Mouse (Mus musculus) limb, embryonic 11.5 days (tissue): ENCODE results near the gene Mgam. TPM values are rescaled to one million over a fixed set of nuclear protein-coding genes. Genes with fewer than 3 reads are reported as not detected.
A peak's percentile ranks its signal among the peaks of the same experiment; 100 is the strongest.

Source experiments
- ATAC-seq: fragments of 200-750 bp; cut with Nextera tagmentation; 2 replicates; pipeline ENCODE4 v1.8.0; 2017; ENCODE audit warnings: low read depth; ENCODE audit not compliant: insufficient number of reproducible peaks, low FRiP score, low TSS enrichment
- DNase-seq: peaks from one replicate; pipeline ENCODE4 v3.0.0-alpha.2; 2015; ENCODE audit warnings: low spot score
- H3K27ac ChIP-seq: fragments of 300-500 bp; sonication (generic); replicated peaks from 2 replicates; pipeline ENCODE4 v1.5.1; 2014; ENCODE audit warnings: low read depth, mild to moderate bottlenecking, low read length
- H3K27me3 ChIP-seq: fragments of 300-500 bp; sonication (generic); 2 replicates; pipeline ENCODE4 v1.6.1; 2014; ENCODE audit warnings: mild to moderate bottlenecking, low read length, mixed read lengths; ENCODE audit not compliant: control insufficient read depth, insufficient read depth
- H3K36me3 ChIP-seq: fragments of 300-500 bp; sonication (generic); 2 replicates; pipeline ENCODE4 v1.6.1; 2014; ENCODE audit warnings: mild to moderate bottlenecking, low read length, moderate library complexity, mixed read lengths; ENCODE audit not compliant: control insufficient read depth, insufficient read depth
- H3K4me1 ChIP-seq: fragments of 300-500 bp; sonication (generic); 2 replicates; pipeline ENCODE4 v1.6.1; 2014; ENCODE audit warnings: low read length, mixed read lengths; ENCODE audit not compliant: control insufficient read depth, insufficient read depth
- H3K4me2 ChIP-seq: fragments of 300-500 bp; sonication (generic); 2 replicates; pipeline ENCODE4 v1.6.1; 2014; ENCODE audit warnings: low read depth, mild to moderate bottlenecking, moderate library complexity; ENCODE audit not compliant: severe bottlenecking
- H3K4me3 ChIP-seq: fragments of 300-500 bp; sonication (generic); 2 replicates; pipeline ENCODE4 v1.5.1; 2014; ENCODE audit warnings: low read depth, low read length
- H3K9ac ChIP-seq: fragments of 300-500 bp; sonication (generic); 2 replicates; pipeline ENCODE4 v1.6.1; 2014; ENCODE audit warnings: mild to moderate bottlenecking, low read length
- H3K9me3 ChIP-seq: fragments of 300-500 bp; sonication (generic); 2 replicates; pipeline ENCODE4 v1.6.1; 2016; ENCODE audit warnings: low read length; ENCODE audit not compliant: control insufficient read depth
- WGBS: fragments of 180-500 bp; shearing (Covaris S2); extraction: QIAGEN DNeasy Blood & Tissue Kit; methylation state at CpG from one replicate; pipeline ENCODE4 v1.1.7; 2014; 5-methylcytosine and 5-hydroxymethylcytosine counted together
- polyA plus RNA-seq: library from polyadenylated mRNA; unstranded; fragments of >200 nt; fragmentation: Nextera tagmentation; extraction: Ambion mirVana; gene quantifications from 2 replicates; pipeline ENCODE4 v1.2.1, GENCODE M21; 2014

The Mgam gene
- polyA plus RNA-seq, 1 experiment from 2014 or later = not detected

GRCm38 (mm10) chr6:40613260-40613852 is 15.3 kb upstream of the Mgam start, which contains the start of gene Tas2r138:
Gene Tas2r138, minus strand, starts transcription at chr6:40613310.
- H3K36me3 ChIP-seq = no peaks in the 10 kb centered on the region
- no peaks in the 10 kb centered on the region for H3K4me1 ChIP-seq
- DNase-seq = no peak
- no peak within 1 kb of the TSS for H3K9ac ChIP-seq
- H3K27me3 ChIP-seq = no peaks in the 10 kb centered on the region
- no peak within 1 kb of the TSS for H3K4me3 ChIP-seq
- no peaks in the 10 kb centered on the region for H3K9me3 ChIP-seq
- 85% methylated on average over 4 of the region's 4 CpGs for WGBS
- H3K4me2 ChIP-seq = no peak within 1 kb of the TSS
- H3K27ac ChIP-seq = no peak within 1 kb of the TSS
- no peak for ATAC-seq

- Histone ChIP-seq H3K4me1 (no peaks in the 10 kb centered on the region), H3K4me3 (no peak overlapping the region), H3K9ac (no peak overlapping the region), H3K27me3 (no peaks in the 10 kb centered on the region), H3K4me2 (no peak overlapping the region), H3K27ac (no peak overlapping the region), H3K36me3 (no peaks in the 10 kb centered on the region), H3K9me3 (no peaks in the 10 kb centered on the region)
- WGBS = 24% methylated on average over 2 of the region's 2 CpGs
- ATAC-seq (peak; percentile 51; the same call in 1 of the 2 replicates), DNase-seq (peak; percentile 76)
These were observed 10.7 kb upstream of the Mgam start for GRCm38 (mm10) chr6:40617965-40618364.

GRCm38 (mm10) chr6:40626111-40626510 is 2.5 kb upstream of the Mgam start:
- Histone ChIP-seq H3K36me3 (no peaks in the 10 kb centered on the region), H3K27ac (no peak overlapping the region), H3K9ac (no peak overlapping the region), H3K4me2 (no peak overlapping the region), H3K27me3 (no peaks in the 10 kb centered on the region), H3K4me1 (no peaks in the 10 kb centered on the region), H3K4me3 (no peak overlapping the region), H3K9me3 (no peaks in the 10 kb centered on the region)
- DNase-seq (no peak), ATAC-seq (no peak)
- 59% methylated on average over 1 of the region's 1 CpGs for WGBS

GRCm38 (mm10) chr6:40634640-40635071 is 6.0 kb downstream of the Mgam start:
- no peaks in the 10 kb centered on the region for H3K4me1 ChIP-seq
- ATAC-seq (no peak), DNase-seq (no peak)
- no peak overlapping the region for H3K9ac ChIP-seq
- H3K4me2 ChIP-seq = no peak overlapping the region
- H3K27me3 ChIP-seq = no peaks in the 10 kb centered on the region
- H3K36me3 ChIP-seq = no peaks in the 10 kb centered on the region
- H3K27ac ChIP-seq = no peak overlapping the region
- WGBS = 92% methylated on average over 1 of the region's 1 CpGs
- H3K9me3 ChIP-seq = no peaks in the 10 kb centered on the region
- no peak overlapping the region for H3K4me3 ChIP-seq

GRCm38 (mm10) chr6:40635559-40635958 is 6.9 kb downstream of the Mgam start:
- Histone ChIP-seq H3K36me3 (no peaks in the 10 kb centered on the region), H3K9ac (no peak overlapping the region), H3K27ac (no peak overlapping the region), H3K27me3 (no peaks in the 10 kb centered on the region), H3K4me1 (no peaks in the 10 kb centered on the region), H3K4me2 (no peak overlapping the region), H3K9me3 (no peaks in the 10 kb centered on the region), H3K4me3 (no peak overlapping the region)
- ATAC-seq (no peak), DNase-seq (no peak)
- WGBS = 84% methylated on average over 6 of the region's 6 CpGs

- H3K27me3 ChIP-seq = no peaks in the 10 kb centered on the region
- H3K4me1 ChIP-seq = no peaks in the 10 kb centered on the region
- 88% methylated on average over 5 of the region's 5 CpGs for WGBS
- no peaks in the 10 kb centered on the region for H3K9me3 ChIP-seq
- H3K36me3 ChIP-seq = no peaks in the 10 kb centered on the region
- DNase-seq = no peak
- H3K27ac ChIP-seq = no peak overlapping the region
- no peak for ATAC-seq
- H3K4me2 ChIP-seq = no peak overlapping the region
- H3K9ac ChIP-seq = no peak overlapping the region
- no peak overlapping the region for H3K4me3 ChIP-seq
These were observed 9.1 kb downstream of the Mgam start for GRCm38 (mm10) chr6:40637755-40638154.

- Histone ChIP-seq H3K4me2 (no peak overlapping the region), H3K9ac (no peak overlapping the region), H3K4me1 (no peaks in the 10 kb centered on the region), H3K9me3 (no peaks in the 10 kb centered on the region), H3K27ac (no peak overlapping the region), H3K36me3 (no peaks in the 10 kb centered on the region), H3K27me3 (no peaks in the 10 kb centered on the region), H3K4me3 (no peak overlapping the region)
- ATAC-seq (no peak), DNase-seq (no peak)
- WGBS = 81% methylated on average over 8 of the region's 8 CpGs
These were observed 12.3 kb downstream of the Mgam start for GRCm38 (mm10) chr6:40640710-40641538.

GRCm38 (mm10) chr6:40645701-40646100 is 17.1 kb downstream of the Mgam start:
- no peak overlapping the region for H3K4me2 ChIP-seq
- ATAC-seq (no peak), DNase-seq (no peak)
- H3K4me1 ChIP-seq = no peaks in the 10 kb centered on the region
- H3K9me3 ChIP-seq = no peaks in the 10 kb centered on the region
- H3K9ac ChIP-seq = no peak overlapping the region
- H3K4me3 ChIP-seq = no peak overlapping the region
- 73% methylated on average over 8 of the region's 8 CpGs for WGBS
- no peaks in the 10 kb centered on the region for H3K27me3 ChIP-seq
- no peak overlapping the region for H3K27ac ChIP-seq
- H3K36me3 ChIP-seq = no peaks in the 10 kb centered on the region
